Mouse (Mus musculus): Measurements from ENCODE around the gene Olfr569. TPM values are rescaled to one million over a fixed set of nuclear protein-coding genes. Genes with fewer than 3 reads are reported as not detected.

Gene Olfr569
- polyA plus RNA-seq, 2 experiments: not detected

DNA sequence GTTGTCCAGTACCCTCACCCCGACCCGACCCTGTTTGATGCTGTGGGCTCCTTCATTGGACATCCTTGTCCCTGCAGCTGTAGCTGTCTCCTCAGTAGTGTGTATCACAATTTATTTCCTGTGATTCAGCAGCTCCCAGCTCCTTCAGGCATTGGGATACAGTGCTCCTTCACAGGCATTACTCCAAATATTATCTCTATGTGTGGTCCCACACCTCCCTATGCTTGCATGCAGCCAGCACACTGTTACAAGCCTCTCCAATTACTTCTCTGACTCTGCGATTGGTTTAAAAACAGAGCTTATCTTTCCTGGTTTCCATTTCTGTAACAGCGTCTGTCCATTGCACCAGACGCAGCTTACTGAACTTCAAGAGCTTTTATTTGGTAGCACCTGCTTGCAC, 25.7 kb upstream of the Olfr569 start:
- Histone ChIP-seq H3K9me3 (ENCODE audit: control insufficient read depth, low read length) (no peaks in the 10 kb centered on the region), H3K4me3 (replicated peaks; ENCODE audit: low read length) (no peak overlapping the region), H3K27ac (replicated peaks; ENCODE audit: low read depth, low read length) (no peak overlapping the region), H3K9ac (ENCODE audit: low read depth, low read length, severe bottlenecking) (no peak overlapping the region), H3K4me2 (replicated peaks; ENCODE audit: low read depth, low read length, severe bottlenecking) (no peak overlapping the region), H3K27me3 (ENCODE audit: control insufficient read depth, insufficient read depth, low read length) (no peaks in the 10 kb centered on the region), H3K36me3 (ENCODE audit: control insufficient read depth, insufficient read depth, low read length) (no peaks in the 10 kb centered on the region), H3K4me1 (ENCODE audit: control insufficient read depth, insufficient read depth, low read length) (no peaks in the 10 kb centered on the region)
- no peak for DNase-seq (ENCODE audit: low spot score)
- TF ChIP-seq POLR2A (IDR thresholded peaks at IDR 0.05; ENCODE audit: borderline replicate concordance, extremely low read depth, insufficient read depth, insufficient read length): no peak
- ATAC-seq (ENCODE audit: low FRiP score, low read depth): no peak
- 58% methylated on average over 5 of the region's 5 CpGs for WGBS

DNA sequence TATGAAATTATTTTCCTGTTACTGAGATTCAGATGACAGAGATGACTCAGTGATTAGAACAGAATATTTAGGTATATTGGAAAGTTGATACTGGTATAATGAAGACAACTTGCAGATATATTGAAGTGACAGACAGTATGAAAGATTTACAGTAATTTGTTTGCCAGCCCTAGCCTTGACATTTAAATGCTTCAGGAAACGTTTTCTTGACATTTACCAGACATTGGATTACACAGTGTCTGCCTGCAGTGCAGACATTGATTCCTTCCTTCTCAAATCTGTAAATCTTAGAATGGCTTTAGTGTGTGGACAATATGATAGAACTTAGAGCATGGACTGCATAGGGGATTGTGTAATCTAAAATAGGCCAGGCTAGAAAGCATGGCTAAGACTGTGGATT, 24.6 kb upstream of the Olfr569 start:
- Histone ChIP-seq H3K4me1 (ENCODE audit: control insufficient read depth, insufficient read depth, low read length) (no peaks in the 10 kb centered on the region), H3K4me3 (replicated peaks; ENCODE audit: low read length) (no peak overlapping the region), H3K9ac (ENCODE audit: low read depth, low read length, severe bottlenecking) (no peak overlapping the region), H3K27me3 (ENCODE audit: control insufficient read depth, insufficient read depth, low read length) (no peaks in the 10 kb centered on the region), H3K27ac (replicated peaks; ENCODE audit: low read depth, low read length) (no peak overlapping the region), H3K9me3 (ENCODE audit: control insufficient read depth, low read length) (no peaks in the 10 kb centered on the region), H3K4me2 (replicated peaks; ENCODE audit: low read depth, low read length, severe bottlenecking) (no peak overlapping the region), H3K36me3 (ENCODE audit: control insufficient read depth, insufficient read depth, low read length) (no peaks in the 10 kb centered on the region)
- ATAC-seq (ENCODE audit: low FRiP score, low read depth): no peak
- no peak for DNase-seq (ENCODE audit: low spot score)
- 6% methylated on average over 1 of the region's 1 CpGs for WGBS
- no peak for TF ChIP-seq POLR2A (IDR thresholded peaks at IDR 0.05; ENCODE audit: borderline replicate concordance, extremely low read depth, insufficient read depth, insufficient read length)

DNA sequence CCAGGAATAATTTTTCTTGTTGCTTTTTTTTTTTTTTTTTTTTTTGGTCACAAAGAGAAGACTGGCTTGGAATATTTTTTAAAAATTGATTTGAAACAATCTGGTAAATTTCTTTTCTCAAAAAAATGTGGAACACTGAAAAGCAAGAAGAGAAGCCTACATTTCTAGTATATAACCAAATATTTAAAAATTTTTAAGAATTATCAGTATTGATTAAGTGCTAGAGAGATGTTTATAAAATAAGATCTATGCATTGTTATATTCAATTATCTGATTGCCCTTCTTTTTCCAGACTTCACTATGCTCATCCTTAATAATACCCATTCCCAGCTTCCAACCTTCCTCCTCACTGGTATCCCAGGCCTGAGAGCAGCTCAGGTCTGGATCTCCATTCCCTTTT, 13.9 kb downstream of the Olfr569 start, which contains the start of gene Olfr568:
Olfr568 (plus strand) TSS at position 301 of the 400 bp plus-strand sequence.
- DNase-seq (ENCODE audit: low spot score): no peak
- no peak for ATAC-seq (ENCODE audit: low FRiP score, low read depth)
- Histone ChIP-seq H3K9me3 (ENCODE audit: control insufficient read depth, low read length) (no peaks in the 10 kb centered on the region), H3K9ac (ENCODE audit: low read depth, low read length, severe bottlenecking) (no peak within 1 kb of the TSS), H3K36me3 (ENCODE audit: control insufficient read depth, insufficient read depth, low read length) (no peaks in the 10 kb centered on the region), H3K27ac (replicated peaks; ENCODE audit: low read depth, low read length) (no peak within 1 kb of the TSS), H3K27me3 (ENCODE audit: control insufficient read depth, insufficient read depth, low read length) (no peaks in the 10 kb centered on the region), H3K4me1 (ENCODE audit: control insufficient read depth, insufficient read depth, low read length) (no peaks in the 10 kb centered on the region), H3K4me3 (replicated peaks; ENCODE audit: low read length) (no peak within 1 kb of the TSS), H3K4me2 (replicated peaks; ENCODE audit: low read depth, low read length, severe bottlenecking) (no peak within 1 kb of the TSS)
- no peak for TF ChIP-seq POLR2A (IDR thresholded peaks at IDR 0.05; ENCODE audit: borderline replicate concordance, extremely low read depth, insufficient read depth, insufficient read length)

DNA sequence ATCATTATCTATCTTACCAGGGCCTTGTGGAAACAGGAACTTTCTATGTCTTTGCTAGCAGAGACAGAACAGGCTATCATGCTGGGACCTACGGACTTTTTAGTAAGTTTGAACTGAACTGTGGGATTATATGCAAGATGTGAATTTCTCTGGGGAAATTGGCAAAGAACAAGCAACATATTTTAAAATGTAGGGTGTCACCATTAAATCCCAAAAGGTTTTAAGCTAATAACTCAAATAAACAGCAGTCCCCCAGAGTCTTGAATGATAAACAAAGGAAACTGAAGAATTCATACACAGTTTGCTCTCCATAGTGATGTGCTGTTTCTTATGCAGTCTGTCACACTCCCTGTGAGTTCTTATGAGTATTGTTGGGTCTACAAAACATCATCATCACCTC, 32.0 kb downstream of the Olfr569 start, which contains the start of gene Olfr566:
Olfr566 (minus strand) TSS at position 101 of the 400 bp plus-strand sequence.
- H3K36me3 ChIP-seq (ENCODE audit: control insufficient read depth, insufficient read depth, low read length): no peaks in the 10 kb centered on the region
- ATAC-seq (ENCODE audit: low FRiP score, low read depth): no peak
- no peak within 1 kb of the TSS for H3K27ac ChIP-seq (replicated peaks; ENCODE audit: low read depth, low read length)
- no peak for TF ChIP-seq POLR2A (IDR thresholded peaks at IDR 0.05; ENCODE audit: borderline replicate concordance, extremely low read depth, insufficient read depth, insufficient read length)
- WGBS: 86% methylated on average over 1 of the region's 1 CpGs
- no peak within 1 kb of the TSS for H3K9ac ChIP-seq (ENCODE audit: low read depth, low read length, severe bottlenecking)
- H3K4me1 ChIP-seq (ENCODE audit: control insufficient read depth, insufficient read depth, low read length): no peaks in the 10 kb centered on the region
- no peak within 1 kb of the TSS for H3K4me2 ChIP-seq (replicated peaks; ENCODE audit: low read depth, low read length, severe bottlenecking)
- no peak within 1 kb of the TSS for H3K4me3 ChIP-seq (replicated peaks; ENCODE audit: low read length)
- H3K9me3 ChIP-seq (ENCODE audit: control insufficient read depth, low read length): no peaks in the 10 kb centered on the region
- H3K27me3 ChIP-seq (ENCODE audit: control insufficient read depth, insufficient read depth, low read length): no peaks in the 10 kb centered on the region
- no peak for DNase-seq (ENCODE audit: low spot score)

DNA sequence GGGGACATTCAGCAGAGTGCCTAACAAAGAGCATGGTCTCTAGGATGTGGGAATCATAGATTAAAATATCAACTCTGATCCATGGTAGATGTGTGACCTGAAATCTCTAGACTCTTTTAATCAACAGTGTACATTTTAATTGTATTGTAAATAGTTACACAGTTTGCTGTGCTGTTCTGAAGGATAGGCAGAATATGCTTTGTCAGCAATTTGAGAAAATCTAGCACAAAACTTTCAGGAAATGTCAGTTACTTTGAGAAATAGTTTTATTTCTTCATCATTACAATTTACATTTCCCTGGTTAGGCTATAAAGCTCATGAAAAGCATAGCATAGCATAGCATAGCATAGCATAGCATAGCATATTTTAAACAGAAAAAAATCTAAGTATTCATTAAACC, 34.9 kb downstream of the Olfr569 start:
- no peak for DNase-seq (ENCODE audit: low spot score)
- Histone ChIP-seq H3K9me3 (ENCODE audit: control insufficient read depth, low read length) (no peaks in the 10 kb centered on the region), H3K36me3 (ENCODE audit: control insufficient read depth, insufficient read depth, low read length) (no peaks in the 10 kb centered on the region), H3K4me3 (replicated peaks; ENCODE audit: low read length) (no peak overlapping the region), H3K4me1 (ENCODE audit: control insufficient read depth, insufficient read depth, low read length) (no peaks in the 10 kb centered on the region), H3K4me2 (replicated peaks; ENCODE audit: low read depth, low read length, severe bottlenecking) (no peak overlapping the region), H3K27ac (replicated peaks; ENCODE audit: low read depth, low read length) (no peak overlapping the region), H3K27me3 (ENCODE audit: control insufficient read depth, insufficient read depth, low read length) (no peaks in the 10 kb centered on the region), H3K9ac (ENCODE audit: low read depth, low read length, severe bottlenecking) (no peak overlapping the region)
- no peak for TF ChIP-seq POLR2A (IDR thresholded peaks at IDR 0.05; ENCODE audit: borderline replicate concordance, extremely low read depth, insufficient read depth, insufficient read length)
- ATAC-seq (ENCODE audit: low FRiP score, low read depth): no peak

Other genes with a start within 250 kb of the Olfr569 start
- not detected in 2 replicates for gene Olfr555, start 232.1 kb downstream of the Olfr569 start, polyA plus RNA-seq (2012; rRNA removed)
- gene Olfr555, start 232.1 kb downstream of the Olfr569 start, polyA plus RNA-seq (2014; fragmentation: Nextera tagmentation; extraction: Ambion mirVana): not detected in 2 replicates
- not detected in 2 replicates for gene Olfr556, start 226.0 kb downstream of the Olfr569 start, polyA plus RNA-seq (2012; rRNA removed)
- gene Olfr556, start 226.0 kb downstream of the Olfr569 start, polyA plus RNA-seq (2014; fragmentation: Nextera tagmentation; extraction: Ambion mirVana): not detected in 2 replicates
- 38.1 and 41.4 TPM in 2 replicates for gene Trim68, start 203.6 kb downstream of the Olfr569 start, polyA plus RNA-seq (2012; rRNA removed)
- gene Trim68, start 203.6 kb downstream of the Olfr569 start, polyA plus RNA-seq (2014; fragmentation: Nextera tagmentation; extraction: Ambion mirVana): 13.4 and 15.3 TPM in 2 replicates
- gene Olfr557, start 195.0 kb downstream of the Olfr569 start, polyA plus RNA-seq (2012; rRNA removed): not detected in 2 replicates
- not detected in 2 replicates for gene Olfr557, start 195.0 kb downstream of the Olfr569 start, polyA plus RNA-seq (2014; fragmentation: Nextera tagmentation; extraction: Ambion mirVana)
- 0.87 and 0.99 TPM in 2 replicates for gene Olfr558, start 188.7 kb downstream of the Olfr569 start, polyA plus RNA-seq (2012; rRNA removed)
- 0.33 and 0.37 TPM in 2 replicates for gene Olfr558, start 188.7 kb downstream of the Olfr569 start, polyA plus RNA-seq (2014; fragmentation: Nextera tagmentation; extraction: Ambion mirVana)
- not detected in 2 replicates for gene Olfr33, start 171.8 kb downstream of the Olfr569 start, polyA plus RNA-seq (2012; rRNA removed)
- gene Olfr33, start 171.8 kb downstream of the Olfr569 start, polyA plus RNA-seq (2014; fragmentation: Nextera tagmentation; extraction: Ambion mirVana): not detected in 2 replicates
- gene Olfr559, start 163.4 kb downstream of the Olfr569 start, polyA plus RNA-seq (2012; rRNA removed): not detected in 2 replicates
- not detected in 2 replicates for gene Olfr559, start 163.4 kb downstream of the Olfr569 start, polyA plus RNA-seq (2014; fragmentation: Nextera tagmentation; extraction: Ambion mirVana)
- gene Olfr560, start 131.5 kb downstream of the Olfr569 start, polyA plus RNA-seq (2012; rRNA removed): 0.04 and 0.05 TPM in 2 replicates
- not detected in 2 replicates for gene Olfr560, start 131.5 kb downstream of the Olfr569 start, polyA plus RNA-seq (2014; fragmentation: Nextera tagmentation; extraction: Ambion mirVana)
- 0.45 and 0.62 TPM in 2 replicates for gene Olfr78, start 131.4 kb downstream of the Olfr569 start, polyA plus RNA-seq (2012; rRNA removed)
- 0.07 and 0.18 TPM in 2 replicates for gene Olfr78, start 131.4 kb downstream of the Olfr569 start, polyA plus RNA-seq (2014; fragmentation: Nextera tagmentation; extraction: Ambion mirVana)
- not detected in 2 replicates for gene Olfr561, start 119.7 kb downstream of the Olfr569 start, polyA plus RNA-seq (2012; rRNA removed)
- not detected in 2 replicates for gene Olfr561, start 119.7 kb downstream of the Olfr569 start, polyA plus RNA-seq (2014; fragmentation: Nextera tagmentation; extraction: Ambion mirVana)
- gene Olfr564, start 87.4 kb downstream of the Olfr569 start, polyA plus RNA-seq (2012; rRNA removed): not detected in 2 replicates
- gene Olfr564, start 87.4 kb downstream of the Olfr569 start, polyA plus RNA-seq (2014; fragmentation: Nextera tagmentation; extraction: Ambion mirVana): not detected in 2 replicates
- not detected in 2 replicates for gene Olfr566, start 32.1 kb downstream of the Olfr569 start, polyA plus RNA-seq (2012; rRNA removed)
- gene Olfr566, start 32.1 kb downstream of the Olfr569 start, polyA plus RNA-seq (2014; fragmentation: Nextera tagmentation; extraction: Ambion mirVana): not detected in 2 replicates
- not detected in 2 replicates for gene Olfr568, start 13.8 kb downstream of the Olfr569 start, polyA plus RNA-seq (2012; rRNA removed)
- not detected in 2 replicates for gene Olfr568, start 13.8 kb downstream of the Olfr569 start, polyA plus RNA-seq (2014; fragmentation: Nextera tagmentation; extraction: Ambion mirVana)
- not detected in 2 replicates for gene Olfr570, start 3.7 kb upstream of the Olfr569 start, polyA plus RNA-seq (2012; rRNA removed)
- gene Olfr570, start 3.7 kb upstream of the Olfr569 start, polyA plus RNA-seq (2014; fragmentation: Nextera tagmentation; extraction: Ambion mirVana): not detected in 2 replicates
- not detected in 2 replicates for gene Olfr571, start 26.7 kb upstream of the Olfr569 start, polyA plus RNA-seq (2012; rRNA removed)
- not detected in 2 replicates for gene Olfr571, start 26.7 kb upstream of the Olfr569 start, polyA plus RNA-seq (2014; fragmentation: Nextera tagmentation; extraction: Ambion mirVana)
- not detected in 2 replicates for gene Olfr572, start 33.5 kb upstream of the Olfr569 start, polyA plus RNA-seq (2012; rRNA removed)
- gene Olfr572, start 33.5 kb upstream of the Olfr569 start, polyA plus RNA-seq (2014; fragmentation: Nextera tagmentation; extraction: Ambion mirVana): not detected in 2 replicates
- gene Olfr573-ps1, start 51.7 kb upstream of the Olfr569 start, polyA plus RNA-seq (2012; rRNA removed): not detected in 2 replicates
- gene Olfr573-ps1, start 51.7 kb upstream of the Olfr569 start, polyA plus RNA-seq (2014; fragmentation: Nextera tagmentation; extraction: Ambion mirVana): not detected in 2 replicates
- gene Olfr574, start 57.6 kb upstream of the Olfr569 start, polyA plus RNA-seq (2012; rRNA removed): not detected in 2 replicates
- not detected in 2 replicates for gene Olfr574, start 57.6 kb upstream of the Olfr569 start, polyA plus RNA-seq (2014; fragmentation: Nextera tagmentation; extraction: Ambion mirVana)
- gene Olfr575, start 67.9 kb upstream of the Olfr569 start, polyA plus RNA-seq (2012; rRNA removed): not detected in 2 replicates
- not detected in 2 replicates for gene Olfr575, start 67.9 kb upstream of the Olfr569 start, polyA plus RNA-seq (2014; fragmentation: Nextera tagmentation; extraction: Ambion mirVana)
- gene Olfr576, start 71.8 kb upstream of the Olfr569 start, polyA plus RNA-seq (2012; rRNA removed): not detected in 2 replicates
- gene Olfr576, start 71.8 kb upstream of the Olfr569 start, polyA plus RNA-seq (2014; fragmentation: Nextera tagmentation; extraction: Ambion mirVana): not detected in 2 replicates
- gene Olfr577, start 85.1 kb upstream of the Olfr569 start, polyA plus RNA-seq (2012; rRNA removed): not detected in 2 replicates
- gene Olfr577, start 85.1 kb upstream of the Olfr569 start, polyA plus RNA-seq (2014; fragmentation: Nextera tagmentation; extraction: Ambion mirVana): not detected in 2 replicates
- gene Olfr578, start 98.4 kb upstream of the Olfr569 start, polyA plus RNA-seq (2012; rRNA removed): not detected in 2 replicates
- gene Olfr578, start 98.4 kb upstream of the Olfr569 start, polyA plus RNA-seq (2014; fragmentation: Nextera tagmentation; extraction: Ambion mirVana): not detected in 2 replicates
- gene Olfr582, start 147.1 kb upstream of the Olfr569 start, polyA plus RNA-seq (2012; rRNA removed): not detected in 2 replicates
- not detected in 2 replicates for gene Olfr582, start 147.1 kb upstream of the Olfr569 start, polyA plus RNA-seq (2014; fragmentation: Nextera tagmentation; extraction: Ambion mirVana)
- gene Olfr583, start 160.4 kb upstream of the Olfr569 start, polyA plus RNA-seq (2012; rRNA removed): not detected in 2 replicates
- not detected in 2 replicates for gene Olfr583, start 160.4 kb upstream of the Olfr569 start, polyA plus RNA-seq (2014; fragmentation: Nextera tagmentation; extraction: Ambion mirVana)
- gene Olfr584, start 191.0 kb upstream of the Olfr569 start, polyA plus RNA-seq (2012; rRNA removed): not detected in 2 replicates
- gene Olfr584, start 191.0 kb upstream of the Olfr569 start, polyA plus RNA-seq (2014; fragmentation: Nextera tagmentation; extraction: Ambion mirVana): not detected in 2 replicates
- gene Olfr585, start 206.8 kb upstream of the Olfr569 start, polyA plus RNA-seq (2012; rRNA removed): not detected in 2 replicates
- gene Olfr585, start 206.8 kb upstream of the Olfr569 start, polyA plus RNA-seq (2014; fragmentation: Nextera tagmentation; extraction: Ambion mirVana): not detected in 2 replicates
- not detected in 2 replicates for gene Olfr586, start 234.8 kb upstream of the Olfr569 start, polyA plus RNA-seq (2012; rRNA removed)
- not detected in 2 replicates for gene Olfr586, start 234.8 kb upstream of the Olfr569 start, polyA plus RNA-seq (2014; fragmentation: Nextera tagmentation; extraction: Ambion mirVana)
- not detected in 2 replicates for gene Olfr588-ps1, start 250.0 kb upstream of the Olfr569 start, polyA plus RNA-seq (2012; rRNA removed)
- gene Olfr588-ps1, start 250.0 kb upstream of the Olfr569 start, polyA plus RNA-seq (2014; fragmentation: Nextera tagmentation; extraction: Ambion mirVana): not detected in 2 replicates